Mouse (Mus musculus): Measurements from ENCODE around the gene Gm10181.

GRCm38 (mm10) chr9:25138900-25139299, 49.7 kb downstream of the Gm10181 start:
- TF ChIP-seq CTCF (IDR thresholded peaks at IDR 0.05), result no peak
- no peak for TF ChIP-seq EP300 (IDR thresholded peaks at IDR 0.05; ENCODE audit: insufficient read depth, low read depth, low read length)
